Mouse (Mus musculus): ENCODE measurements around the gene Apba2. TPM values are rescaled to one million over a fixed set of nuclear protein-coding genes. Genes with fewer than 3 reads are reported as not detected.

Gene Apba2
- polyA plus RNA-seq, 1 experiment from 2014 or later = not detected

DNA sequence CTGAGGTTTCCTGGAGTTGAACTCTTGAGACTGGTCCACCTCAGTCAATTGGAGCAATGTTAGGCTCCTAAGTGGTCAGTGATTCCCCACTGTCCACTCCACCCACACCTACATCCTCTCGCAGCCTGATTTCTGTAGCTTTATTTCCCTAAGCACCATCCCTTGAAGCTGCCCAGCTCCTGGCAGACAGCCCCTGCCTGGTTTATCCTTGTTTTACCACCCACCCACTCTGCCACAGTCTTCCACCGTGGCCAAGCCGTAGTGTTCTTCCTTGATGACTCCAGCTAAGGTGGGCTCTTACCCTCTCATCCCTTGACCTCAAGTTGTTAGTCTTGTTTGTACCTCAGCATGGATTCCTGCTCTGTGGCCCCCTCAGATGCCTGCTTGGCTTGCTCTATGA is 4.1 kb downstream of the Apba2 start:
- CTCF ChIA-PET = no interaction called here

GRCm38 (mm10) chr7:64508826-64509225 is 7.3 kb downstream of the Apba2 start:
- H3K27me3 ChIP-seq = no peaks in the 10 kb centered on the region
- ChIA-PET POLR2A (no interaction called here), CTCF (no interaction called here)
- in situ Hi-C loops (cut with MboI; ENCODE audit: low pct_unique_long_range_greater_than_20kb) = no loop called here
- no peak for TF ChIP-seq CTCF (IDR thresholded peaks at IDR 0.05)
- no peak for ATAC-seq
- no peak for DNase-seq (ENCODE audit: low read depth, low spot score)

More for the DNA sequence above, 4.1 kb downstream of the Apba2 start:
- in situ Hi-C loops (cut with MboI; ENCODE audit: low pct_unique_long_range_greater_than_20kb) = no loop called here
- TF ChIP-seq CTCF (IDR thresholded peaks at IDR 0.05) = no peak
- ATAC-seq = no peak
- DNase-seq (ENCODE audit: low read depth, low spot score) = no peak
- POLR2A ChIA-PET = no interaction called here
- peaks cover 15% of the 10 kb centered on the region for H3K27me3 ChIP-seq

DNA sequence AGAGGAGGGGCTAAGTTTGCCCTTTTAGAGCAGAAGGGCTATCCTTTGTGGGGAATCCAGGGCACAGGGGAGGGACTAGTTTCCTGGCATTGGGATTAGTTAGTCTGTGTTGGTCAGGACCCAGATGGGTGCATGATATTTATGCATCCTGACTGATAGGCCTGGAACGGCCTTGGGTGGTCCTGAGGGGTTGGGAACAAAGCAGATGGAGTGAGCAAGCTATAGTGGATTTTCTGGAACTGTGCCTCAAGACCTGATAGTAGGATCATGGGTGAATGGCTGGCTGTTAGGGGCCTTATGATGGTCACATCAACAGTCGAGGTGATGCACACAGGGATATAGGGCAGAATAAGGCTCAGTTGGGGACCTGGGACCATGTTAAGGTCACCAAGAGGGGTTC is 8.4 kb downstream of the Apba2 start:
- DNase-seq (ENCODE audit: low read depth, low spot score) = no peak
- in situ Hi-C loops (cut with MboI; ENCODE audit: low pct_unique_long_range_greater_than_20kb) = no loop called here
- ATAC-seq = no peak
- TF ChIP-seq CTCF (IDR thresholded peaks at IDR 0.05) = no peak
- H3K27me3 ChIP-seq = no peaks in the 10 kb centered on the region
- CTCF ChIA-PET = no interaction called here
- POLR2A ChIA-PET = no interaction called here

DNA sequence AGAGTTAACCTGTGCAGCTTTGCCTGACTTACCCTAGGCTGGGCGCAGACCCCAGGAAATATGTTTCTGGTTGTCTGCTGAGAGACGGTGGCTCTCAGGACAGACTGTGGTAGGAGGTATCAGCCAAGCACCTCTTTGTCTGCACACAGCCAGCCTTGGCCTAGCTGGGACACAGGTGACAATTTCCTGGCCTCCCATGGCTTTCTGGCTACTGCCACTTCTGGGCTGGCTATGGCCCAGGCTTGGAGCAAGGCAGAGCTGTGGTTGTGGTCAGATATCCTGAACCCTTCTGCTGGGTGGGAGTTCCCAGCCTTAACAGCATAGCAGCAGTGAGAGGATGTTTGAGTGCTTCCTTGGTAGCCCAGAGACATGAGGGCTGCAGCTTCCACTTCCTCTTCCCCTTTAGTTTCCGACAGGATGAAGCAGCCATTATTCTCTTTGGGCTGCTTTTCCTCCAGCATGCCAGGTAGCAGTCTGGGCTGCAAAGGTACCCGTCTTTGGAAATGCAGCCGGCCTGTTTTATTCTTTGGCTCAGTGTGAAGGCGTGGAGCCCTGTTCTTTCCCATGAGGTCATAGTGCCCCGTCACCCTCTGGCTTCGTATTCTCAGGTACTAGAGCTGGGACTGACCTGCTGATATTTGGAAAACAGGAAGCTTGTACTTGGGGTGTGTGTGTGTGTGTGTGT is 9.2 kb downstream of the Apba2 start:
- TF ChIP-seq CTCF (IDR thresholded peaks at IDR 0.05) = no peak
- H3K27me3 ChIP-seq = no peaks in the 10 kb centered on the region
- ChIA-PET POLR2A (no interaction called here), CTCF (no interaction called here)
- ATAC-seq (no peak), DNase-seq (ENCODE audit: low read depth, low spot score) (no peak)
- in situ Hi-C loops (cut with MboI; ENCODE audit: low pct_unique_long_range_greater_than_20kb) = no loop called here

DNA sequence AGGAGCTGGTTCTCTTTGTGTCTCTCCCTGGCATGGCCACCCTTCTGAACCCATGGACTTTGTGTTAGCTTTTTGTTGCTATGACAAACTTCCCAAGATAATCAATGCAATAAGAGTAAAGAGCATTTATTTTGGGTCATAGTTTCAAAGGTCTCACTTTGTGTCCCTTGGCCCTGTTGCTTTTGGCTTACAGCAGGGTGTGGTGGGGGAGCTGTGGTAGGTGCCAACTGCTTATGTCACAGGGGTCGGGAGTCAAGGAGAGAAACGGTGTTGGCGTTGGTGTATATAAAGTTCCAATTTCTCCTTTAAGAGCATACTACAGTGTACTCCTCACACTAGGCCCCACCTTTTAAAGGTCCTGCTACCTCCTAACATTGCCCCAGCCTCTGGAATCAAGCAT is 12.1 kb downstream of the Apba2 start:
- no peak for DNase-seq (ENCODE audit: low read depth, low spot score)
- in situ Hi-C loops (cut with MboI; ENCODE audit: low pct_unique_long_range_greater_than_20kb) = no loop called here
- POLR2A ChIA-PET = no interaction called here
- CTCF ChIA-PET = interaction anchor here (1.1 kb wide), 1 partner anchor 10 kb away, joined by 3 read pairs; no protein-coding TSS in a partner anchor
- no peak for ATAC-seq
- peaks cover 3% of the 10 kb centered on the region for H3K27me3 ChIP-seq
- no peak for TF ChIP-seq CTCF (IDR thresholded peaks at IDR 0.05)

DNA sequence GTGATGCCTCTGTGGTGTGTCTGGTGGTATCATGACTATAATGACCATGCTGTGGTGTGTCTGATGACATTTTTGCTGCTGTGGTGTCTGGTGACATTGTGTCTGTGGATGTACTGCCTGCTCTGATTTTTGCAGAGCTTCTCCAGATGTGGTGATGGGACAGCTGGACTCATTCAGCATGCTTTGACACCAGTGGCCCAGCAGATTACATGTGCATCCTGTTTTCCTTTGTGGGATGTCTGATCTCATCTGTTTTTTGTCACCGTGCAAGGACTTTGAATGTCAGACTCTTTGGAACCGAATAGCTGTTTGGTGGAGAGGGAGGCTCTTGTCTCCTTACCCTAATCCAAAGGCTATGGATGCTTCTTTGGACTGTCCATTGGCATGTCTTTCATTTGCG is 13.8 kb downstream of the Apba2 start:
- in situ Hi-C loops (cut with MboI; ENCODE audit: low pct_unique_long_range_greater_than_20kb) = no loop called here
- no peak for DNase-seq (ENCODE audit: low read depth, low spot score)
- POLR2A ChIA-PET = no interaction called here
- TF ChIP-seq CTCF (IDR thresholded peaks at IDR 0.05) = no peak
- CTCF ChIA-PET = no interaction called here
- H3K27me3 ChIP-seq = peaks cover 3% of the 10 kb centered on the region
- no peak for ATAC-seq

DNA sequence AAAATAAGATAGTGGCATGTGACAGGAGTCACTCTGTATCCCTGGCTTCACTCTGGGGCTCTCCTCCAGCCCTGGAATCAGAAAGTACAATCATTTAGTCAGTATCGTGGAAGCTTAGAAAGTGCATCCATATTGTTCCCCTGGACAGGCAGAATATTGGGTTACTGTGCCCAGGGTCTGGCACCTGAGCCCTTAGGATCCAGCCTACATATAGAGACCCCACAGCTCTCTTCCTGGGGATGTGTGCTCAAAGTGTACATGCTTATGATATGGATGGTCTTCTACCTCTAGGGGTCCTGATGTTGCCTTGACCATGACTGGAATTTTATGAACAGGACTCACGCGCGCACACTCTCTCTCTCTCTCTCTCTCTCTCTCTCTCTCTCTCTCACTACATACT is 14.4 kb downstream of the Apba2 start:
- TF ChIP-seq CTCF (IDR thresholded peaks at IDR 0.05) = no peak
- ChIA-PET POLR2A (no interaction called here), CTCF (no interaction called here)
- in situ Hi-C loops (cut with MboI; ENCODE audit: low pct_unique_long_range_greater_than_20kb) = no loop called here
- DNase-seq (ENCODE audit: low read depth, low spot score) (no peak), ATAC-seq (no peak)
- H3K27me3 ChIP-seq = peaks cover 3% of the 10 kb centered on the region

- DNase-seq (ENCODE audit: low read depth, low spot score) (no peak), ATAC-seq (no peak)
- in situ Hi-C loops (cut with MboI; ENCODE audit: low pct_unique_long_range_greater_than_20kb) = no loop called here
- CTCF ChIA-PET = no interaction called here
- H3K27me3 ChIP-seq = peaks cover 3% of the 10 kb centered on the region
- POLR2A ChIA-PET = no interaction called here
- TF ChIP-seq CTCF (IDR thresholded peaks at IDR 0.05) = no peak
These were observed 17.6 kb downstream of the Apba2 start for GRCm38 (mm10) chr7:64519091-64519490.

DNA sequence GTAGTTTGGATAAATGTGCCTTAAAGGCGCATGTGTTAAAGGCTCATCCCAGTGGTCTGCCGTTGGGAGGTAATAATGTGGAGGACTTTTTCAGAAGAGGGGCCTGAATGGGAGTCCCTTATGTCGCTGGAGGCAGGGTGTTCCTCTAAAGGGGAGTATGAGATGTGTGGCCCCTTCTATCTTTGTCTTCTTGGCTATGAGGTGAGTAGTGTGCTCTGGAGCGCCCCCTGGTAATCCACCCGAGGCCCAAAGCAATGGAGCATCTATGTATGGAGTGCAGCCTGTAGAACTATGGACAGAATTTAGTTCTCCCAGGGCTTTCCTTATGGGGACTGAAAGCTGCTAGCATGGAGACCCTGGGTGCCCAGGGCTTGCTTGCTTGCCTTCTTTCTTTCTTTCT is 18.0 kb downstream of the Apba2 start:
- ChIA-PET POLR2A (no interaction called here), CTCF (no interaction called here)
- H3K27me3 ChIP-seq = peaks cover 3% of the 10 kb centered on the region
- TF ChIP-seq CTCF (IDR thresholded peaks at IDR 0.05) = no peak
- in situ Hi-C loops (cut with MboI; ENCODE audit: low pct_unique_long_range_greater_than_20kb) = no loop called here
- ATAC-seq = no peak
- no peak for DNase-seq (ENCODE audit: low read depth, low spot score)

DNA sequence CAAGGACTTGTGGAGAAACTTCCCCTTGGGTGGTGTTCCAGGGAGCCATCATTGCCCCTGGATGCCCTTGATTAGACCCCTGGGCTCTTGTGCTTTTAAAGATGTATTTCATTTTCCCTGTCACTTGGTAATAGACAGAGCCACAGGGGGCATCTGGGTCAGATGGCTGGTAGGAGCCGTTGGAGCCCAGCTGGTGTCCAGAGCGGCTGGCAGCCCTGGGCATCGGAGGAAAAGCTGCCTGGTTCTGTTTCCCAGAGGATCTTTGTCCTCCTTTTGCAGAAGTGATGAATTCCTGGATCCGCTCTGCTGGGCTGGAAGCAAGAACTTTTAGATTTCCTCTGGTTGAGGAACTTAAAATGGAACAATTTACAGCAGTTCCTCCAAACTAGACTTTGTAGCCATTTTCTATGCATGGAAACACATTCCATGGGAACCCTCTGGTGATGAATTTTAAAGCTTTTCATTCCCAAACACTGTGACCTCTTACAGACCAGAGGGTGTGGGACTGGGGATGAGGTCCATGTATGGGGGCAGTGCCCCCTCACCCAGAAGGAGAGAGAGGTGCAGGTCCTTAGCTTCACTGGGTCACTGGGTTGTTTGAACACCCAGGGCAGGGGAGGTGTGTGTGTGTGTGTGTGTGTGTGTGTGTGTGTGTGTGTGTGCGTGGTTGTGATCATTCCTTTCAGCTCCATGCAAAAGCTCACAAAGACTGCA is 20.3 kb downstream of the Apba2 start:
- CTCF ChIA-PET = interaction anchor here (0.7 kb wide), 1 partner anchor 9 kb away, joined by 3 read pairs; no protein-coding TSS in a partner anchor
- DNase-seq (ENCODE audit: low read depth, low spot score) = no peak
- no peak for ATAC-seq
- no peak for TF ChIP-seq CTCF (IDR thresholded peaks at IDR 0.05)
- H3K27me3 ChIP-seq = peaks cover 3% of the 10 kb centered on the region
- in situ Hi-C loops (cut with MboI; ENCODE audit: low pct_unique_long_range_greater_than_20kb) = no loop called here
- POLR2A ChIA-PET = no interaction called here

- in situ Hi-C loops (cut with MboI; ENCODE audit: low pct_unique_long_range_greater_than_20kb) = no loop called here
- no peak for TF ChIP-seq CTCF (IDR thresholded peaks at IDR 0.05)
- ChIA-PET CTCF (no interaction called here), POLR2A (no interaction called here)
- no peak for ATAC-seq
- peaks cover 3% of the 10 kb centered on the region for H3K27me3 ChIP-seq
- DNase-seq (ENCODE audit: low read depth, low spot score) = no peak
These were observed 20.9 kb downstream of the Apba2 start for GRCm38 (mm10) chr7:64522409-64522730.

GRCm38 (mm10) chr7:64531297-64531696 is 29.8 kb downstream of the Apba2 start:
- TF ChIP-seq CTCF (IDR thresholded peaks at IDR 0.05) = no peak
- ChIA-PET POLR2A (no interaction called here), CTCF (no interaction called here)
- H3K27me3 ChIP-seq = no peaks in the 10 kb centered on the region
- no peak for ATAC-seq
- DNase-seq (ENCODE audit: low read depth, low spot score) = no peak
- in situ Hi-C loops (cut with MboI; ENCODE audit: low pct_unique_long_range_greater_than_20kb) = no loop called here

All from Patski (cell line).